Mouse (Mus musculus) limb, embryonic 10.5 days (tissue): Measurements from ENCODE around the gene Tcp1. TPM values are rescaled to one million over a fixed set of nuclear protein-coding genes. Genes with fewer than 3 reads are reported as not detected.

ENCODE experiments used
- DNase-seq: peaks from one replicate; pipeline ENCODE4 v3.0.0-alpha.2; 2017; ENCODE audit warnings: low spot score
- H3K27ac ChIP-seq: fragments of 300-500 bp; sonication (generic); 2 replicates; pipeline ENCODE4 v1.5.1; 2016; ENCODE audit warnings: mild to moderate bottlenecking
- H3K27me3 ChIP-seq: fragments of 300-500 bp; sonication (generic); 2 replicates; pipeline ENCODE4 v1.6.1; 2016; ENCODE audit warnings: low read depth, mild to moderate bottlenecking; ENCODE audit not compliant: poor library complexity, severe bottlenecking
- H3K36me3 ChIP-seq: fragments of 300-500 bp; sonication (generic); 2 replicates; pipeline ENCODE4 v1.6.1; 2016; ENCODE audit warnings: mild to moderate bottlenecking, moderate library complexity
- H3K4me1 ChIP-seq: fragments of 300-500 bp; sonication (generic); 2 replicates; pipeline ENCODE4 v1.6.1; 2016
- H3K4me3 ChIP-seq: fragments of 300-500 bp; sonication (generic); 2 replicates; pipeline ENCODE4 v1.5.1; 2016; ENCODE audit warnings: mild to moderate bottlenecking, moderate library complexity
- H3K9me3 ChIP-seq: fragments of 300-500 bp; sonication (generic); replicated peaks from 2 replicates; pipeline ENCODE4 v1.6.1; 2016; ENCODE audit warnings: mild to moderate bottlenecking
- WGBS: fragments of 180-500 bp; shearing (Covaris S2); methylation state at CpG from one replicate; pipeline ENCODE4 v1.1.7; 2016; 5-methylcytosine and 5-hydroxymethylcytosine counted together
- polyA plus RNA-seq: library from polyadenylated mRNA; unstranded; fragments of >200 nt; fragmentation: Nextera tagmentation; extraction: Ambion mirVana; gene quantifications from 2 replicates; pipeline ENCODE4 v1.2.1, GENCODE M21; 2016

The Tcp1 gene
- 538 and 581 TPM in 2 replicates for polyA plus RNA-seq

GRCm38 (mm10) chr17:12915488-12915880, at the start of gene Tcp1:
Gene Tcp1, plus strand, starts transcription at chr17:12915701.
- Histone ChIP-seq H3K4me1 (peaks cover 2% of the 10 kb centered on the region; the same call in 1 of the 2 replicates), H3K27me3 (no peaks in the 10 kb centered on the region), H3K9me3 (no peaks in the 10 kb centered on the region), H3K27ac (peak within 1 kb of the TSS; percentile 97), H3K36me3 (peaks cover 69% of the 10 kb centered on the region), H3K4me3 (peak within 1 kb of the TSS; percentile 96)
- 1% methylated on average over 18 of the region's 18 CpGs for WGBS
- DNase-seq: no peak

DNA sequence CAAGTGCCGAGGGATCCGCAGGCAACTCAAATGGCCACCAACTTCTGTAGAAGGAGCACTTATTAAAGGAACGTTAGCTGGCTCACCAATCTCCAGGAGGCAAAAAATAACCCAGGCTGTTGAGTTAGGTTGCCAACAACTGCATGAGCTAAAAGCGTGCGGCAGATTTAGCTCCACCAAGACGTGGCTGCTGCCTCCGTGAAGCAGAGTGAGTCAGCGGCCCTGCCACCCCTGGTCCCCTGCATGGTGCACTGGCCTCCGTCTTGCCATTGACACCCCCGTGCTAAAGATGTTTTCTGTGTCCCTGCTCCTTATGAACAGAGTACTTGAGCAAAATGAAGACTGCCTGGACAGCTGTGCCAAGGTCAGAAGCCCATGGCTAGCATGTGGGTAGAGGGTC, 48.6 kb upstream of the Tcp1 start:
- WGBS: 87% methylated on average over 10 of the region's 10 CpGs
- H3K4me3 ChIP-seq: no peak overlapping the region
- DNase-seq: no peak
- H3K27ac ChIP-seq: no peak overlapping the region
- H3K9me3 ChIP-seq: no peaks in the 10 kb centered on the region
- 0 out of 2 replicates have a peak, but pooled peaks cover 3% of the 10 kb centered on the region for H3K27me3 ChIP-seq
- H3K36me3 ChIP-seq: no peaks in the 10 kb centered on the region
- peaks cover 36% of the 10 kb centered on the region for H3K4me1 ChIP-seq

DNA sequence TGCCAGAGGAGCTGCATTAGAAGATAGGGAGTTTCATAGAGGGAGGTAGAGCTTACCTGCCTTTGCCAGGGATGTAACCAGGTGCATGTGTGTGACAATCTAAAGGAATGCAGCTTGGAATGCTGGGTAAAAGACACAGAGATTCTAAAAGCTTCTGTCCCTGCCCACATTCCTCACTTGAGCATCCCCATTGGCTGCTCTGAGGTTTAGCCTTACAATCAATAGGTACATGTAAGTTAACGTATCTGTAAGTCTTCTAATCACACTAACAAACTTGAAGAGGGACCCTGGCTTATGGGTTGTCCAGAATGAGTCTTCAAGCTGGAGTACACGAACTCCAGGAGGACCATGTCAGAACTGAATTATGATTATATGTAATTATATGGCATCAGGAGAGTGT, 47.5 kb upstream of the Tcp1 start, which contains the start of gene Mas1:
Mas1 (minus strand) TSS at position 101 of the 400 bp plus-strand sequence.
- Histone ChIP-seq H3K9me3 (no peaks in the 10 kb centered on the region), H3K27ac (peak within 1 kb of the TSS; percentile 50; the same call in 1 of the 2 replicates), H3K4me1 (peaks cover 48% of the 10 kb centered on the region), H3K27me3 (0 out of 2 replicates have a peak, but pooled peaks cover 3% of the 10 kb centered on the region), H3K36me3 (no peaks in the 10 kb centered on the region), H3K4me3 (no peak within 1 kb of the TSS)
- 54% methylated on average over 2 of the region's 2 CpGs for WGBS
- no peak for DNase-seq

- no peak for DNase-seq
- no peak overlapping the region for H3K4me3 ChIP-seq
- H3K27me3 ChIP-seq: 0 out of 2 replicates have a peak, but pooled peaks cover 3% of the 10 kb centered on the region
- no peaks in the 10 kb centered on the region for H3K9me3 ChIP-seq
- H3K36me3 ChIP-seq: no peaks in the 10 kb centered on the region
- H3K4me1 ChIP-seq: peaks cover 53% of the 10 kb centered on the region
- 23% methylated on average over 4 of the region's 4 CpGs for WGBS
- peak overlapping the region; percentile 50; the same call in 1 of the 2 replicates for H3K27ac ChIP-seq
Measured at GRCm38 (mm10) chr17:12868640-12869039, 46.9 kb upstream of the Tcp1 start.

DNA sequence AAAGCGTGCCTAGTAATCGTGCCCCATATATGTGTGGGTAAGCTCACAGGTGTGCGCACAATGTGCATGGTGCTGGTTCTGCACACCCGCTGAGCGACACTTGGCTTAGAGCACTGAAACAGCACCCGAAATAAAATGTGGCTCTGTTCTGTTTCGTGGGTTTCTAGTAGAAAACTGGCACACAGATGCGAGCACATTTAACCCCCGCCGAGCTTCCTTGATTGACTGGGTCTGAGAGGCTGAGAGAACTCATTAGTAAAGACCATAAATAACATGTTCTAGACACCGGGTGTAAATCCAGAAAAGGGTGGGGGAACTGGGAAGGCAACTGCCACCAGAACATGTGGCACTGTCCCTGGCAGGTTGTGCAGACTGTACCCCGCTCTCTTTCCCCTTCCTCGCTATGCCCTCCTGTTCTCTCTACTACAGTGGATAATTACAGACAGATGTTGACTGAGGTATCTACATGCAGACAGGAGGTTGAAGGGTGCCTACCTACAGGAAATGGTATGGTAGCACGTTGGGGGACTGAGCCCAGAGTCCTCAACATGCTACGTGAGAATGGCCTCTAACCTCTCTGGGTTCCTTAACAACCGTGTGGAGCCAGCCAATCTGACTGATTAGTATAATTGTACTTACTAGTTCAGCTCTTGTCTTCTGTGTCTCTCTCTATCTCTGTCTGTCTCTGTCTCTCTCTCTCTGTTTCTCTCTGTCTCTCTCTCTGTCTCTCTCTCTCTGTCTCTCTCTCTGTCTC, 43.0 kb upstream of the Tcp1 start:
- 51% methylated on average over 16 of the region's 16 CpGs for WGBS
- Histone ChIP-seq H3K9me3 (no peaks in the 10 kb centered on the region), H3K36me3 (no peaks in the 10 kb centered on the region), H3K4me3 (peak overlapping the region; percentile 8; the same call in 1 of the 2 replicates), H3K27me3 (0 out of 2 replicates have a peak, but pooled peaks cover 8% of the 10 kb centered on the region), H3K4me1 (peaks cover 53% of the 10 kb centered on the region), H3K27ac (peak overlapping the region; percentile 32; the same call in 1 of the 2 replicates)
- DNase-seq: peak; percentile 52

- Histone ChIP-seq H3K27me3 (0 out of 2 replicates have a peak, but pooled peaks cover 8% of the 10 kb centered on the region), H3K9me3 (no peaks in the 10 kb centered on the region), H3K27ac (no peak within 1 kb of the TSS), H3K36me3 (no peaks in the 10 kb centered on the region), H3K4me1 (peaks cover 26% of the 10 kb centered on the region), H3K4me3 (no peak within 1 kb of the TSS)
- 79% methylated on average over 5 of the region's 5 CpGs for WGBS
- no peak for DNase-seq
Measured at GRCm38 (mm10) chr17:12875734-12876133, 39.8 kb upstream of the Tcp1 start, which contains the start of gene Mrgprh. Gene Mrgprh, plus strand, starts transcription at chr17:12876034.

DNA sequence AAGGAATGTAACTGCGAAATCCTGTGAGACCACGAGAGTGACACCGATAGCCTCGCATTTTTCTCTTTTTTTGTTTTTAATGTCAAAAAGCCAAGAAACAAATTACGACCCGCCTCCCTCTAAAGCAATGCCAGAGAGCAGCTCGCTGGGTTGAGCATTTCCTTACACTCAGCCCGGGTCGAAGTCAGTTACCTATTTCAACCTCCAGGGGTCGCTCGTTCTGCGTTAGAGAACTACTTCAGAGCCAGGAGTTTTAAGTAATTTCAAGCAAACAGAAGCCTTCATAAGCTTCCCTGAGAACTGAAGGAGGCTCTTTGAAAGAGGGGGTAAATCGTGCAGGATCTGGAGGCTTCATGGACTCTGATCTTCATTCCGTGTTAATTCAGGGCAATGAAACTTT, 35.3 kb upstream of the Tcp1 start:
- WGBS: 7% methylated on average over 14 of the region's 14 CpGs
- 0 out of 2 replicates have a peak overlapping the region, but pooled peaks have one; percentile 9 for H3K4me3 ChIP-seq
- H3K9me3 ChIP-seq: no peaks in the 10 kb centered on the region
- no peaks in the 10 kb centered on the region for H3K36me3 ChIP-seq
- H3K27me3 ChIP-seq: 0 out of 2 replicates have a peak, but pooled peaks cover 4% of the 10 kb centered on the region
- H3K27ac ChIP-seq: no peak overlapping the region
- peak; percentile 81 for DNase-seq
- no peaks in the 10 kb centered on the region for H3K4me1 ChIP-seq

DNA sequence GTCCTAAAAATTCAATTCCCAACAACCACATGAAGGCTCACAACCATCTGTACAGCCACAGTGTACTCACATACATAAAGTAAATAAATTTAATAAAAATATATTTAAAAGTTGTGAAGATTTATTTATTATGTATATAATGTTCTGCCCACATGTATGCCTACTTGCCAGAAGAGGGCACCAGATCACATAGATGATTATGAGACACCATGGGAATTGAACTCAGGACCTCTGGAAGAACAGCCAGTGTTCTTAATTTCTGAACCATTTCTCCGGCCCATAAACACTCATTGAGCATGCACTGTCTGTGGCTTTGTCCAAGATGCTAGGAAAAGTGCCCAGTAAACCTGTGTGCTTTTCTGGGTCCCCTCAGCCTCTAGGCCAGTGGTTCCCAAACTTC, 34.3 kb upstream of the Tcp1 start:
- WGBS: 94% methylated on average over 1 of the region's 1 CpGs
- no peak overlapping the region for H3K27ac ChIP-seq

DNA sequence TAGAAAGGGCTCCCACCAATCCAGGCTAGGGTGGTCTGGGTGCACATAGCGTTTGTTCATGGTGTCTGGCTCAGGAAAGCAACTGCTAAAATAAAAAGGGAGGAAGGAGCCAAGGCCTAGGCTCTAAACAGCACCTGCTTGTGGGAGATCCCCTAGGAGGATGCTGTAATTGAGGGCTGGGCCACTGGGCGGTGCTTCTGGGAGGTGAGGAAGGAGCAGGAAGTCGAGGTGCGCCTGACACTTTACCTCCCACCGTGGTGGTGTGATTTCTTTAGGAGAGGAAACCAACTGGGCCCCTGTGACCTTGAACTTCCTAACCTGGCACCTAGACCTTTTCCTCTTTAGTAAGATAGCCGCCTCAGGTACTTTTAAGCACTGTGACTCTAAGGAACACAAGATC, 28.9 kb upstream of the Tcp1 start:
- WGBS: 23% methylated on average over 6 of the region's 6 CpGs
- H3K27me3 ChIP-seq: no peaks in the 10 kb centered on the region
- no peaks in the 10 kb centered on the region for H3K9me3 ChIP-seq
- H3K4me1 ChIP-seq: no peaks in the 10 kb centered on the region
- H3K36me3 ChIP-seq: peaks cover 26% of the 10 kb centered on the region
- DNase-seq: no peak
- no peak overlapping the region for H3K27ac ChIP-seq
- H3K4me3 ChIP-seq: no peak overlapping the region

More for the DNA sequence above, 34.3 kb upstream of the Tcp1 start:
- no peaks in the 10 kb centered on the region for H3K4me1 ChIP-seq
- H3K4me3 ChIP-seq: no peak overlapping the region
- DNase-seq: no peak
- H3K36me3 ChIP-seq: no peaks in the 10 kb centered on the region
- no peaks in the 10 kb centered on the region for H3K9me3 ChIP-seq
- H3K27me3 ChIP-seq: 0 out of 2 replicates have a peak, but pooled peaks cover 4% of the 10 kb centered on the region

GRCm38 (mm10) chr17:12887021-12887775, 28.3 kb upstream of the Tcp1 start:
- Histone ChIP-seq H3K27ac (no peak overlapping the region), H3K4me3 (no peak overlapping the region), H3K9me3 (no peaks in the 10 kb centered on the region), H3K27me3 (no peaks in the 10 kb centered on the region), H3K36me3 (peaks cover 26% of the 10 kb centered on the region), H3K4me1 (no peaks in the 10 kb centered on the region)
- DNase-seq: no peak
- 79% methylated on average over 15 of the region's 15 CpGs for WGBS

DNA sequence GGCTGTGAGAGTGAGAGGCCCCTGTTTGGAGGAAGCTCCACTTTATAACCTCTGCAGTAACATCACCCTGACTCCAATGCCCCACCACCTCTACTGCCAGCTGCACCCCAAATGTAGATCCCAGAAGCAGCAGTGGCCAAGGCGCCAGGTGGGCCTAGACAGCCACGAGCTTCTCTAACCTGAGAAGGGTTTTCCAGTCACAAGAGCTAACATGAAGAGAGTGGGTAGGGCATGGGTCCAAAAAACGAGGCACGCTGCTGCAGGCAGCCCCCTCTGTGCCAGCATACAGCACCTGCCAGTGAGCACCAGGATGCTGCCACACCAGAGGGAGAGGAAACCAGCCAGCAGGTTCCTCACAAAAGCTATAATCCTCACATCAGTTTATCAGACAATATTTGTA, 24.4 kb upstream of the Tcp1 start:
- no peaks in the 10 kb centered on the region for H3K27me3 ChIP-seq
- no peaks in the 10 kb centered on the region for H3K4me1 ChIP-seq
- no peaks in the 10 kb centered on the region for H3K9me3 ChIP-seq
- no peak overlapping the region for H3K4me3 ChIP-seq
- no peak overlapping the region for H3K27ac ChIP-seq
- 95% methylated on average over 4 of the region's 4 CpGs for WGBS
- no peak for DNase-seq
- H3K36me3 ChIP-seq: peaks cover 38% of the 10 kb centered on the region

DNA sequence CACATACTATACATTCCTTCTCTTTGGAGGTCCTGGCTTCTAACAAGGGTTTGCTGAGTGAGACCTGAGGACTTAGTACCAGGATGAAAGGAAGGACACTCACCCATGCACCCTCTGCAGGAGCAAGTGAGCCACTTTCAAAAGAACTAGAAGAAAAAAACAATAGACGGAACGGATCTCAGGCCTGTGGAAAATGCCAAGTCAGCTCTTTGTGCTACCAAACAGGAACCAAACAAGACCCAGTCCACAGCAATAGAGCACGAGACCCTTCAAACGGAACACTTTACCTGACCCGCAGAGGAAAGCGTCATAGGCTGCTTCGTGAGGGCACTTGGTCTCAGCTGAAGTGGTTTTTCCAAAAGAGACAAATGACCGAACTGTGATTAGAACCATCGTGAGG, 23.5 kb upstream of the Tcp1 start:
- DNase-seq: no peak

DNA sequence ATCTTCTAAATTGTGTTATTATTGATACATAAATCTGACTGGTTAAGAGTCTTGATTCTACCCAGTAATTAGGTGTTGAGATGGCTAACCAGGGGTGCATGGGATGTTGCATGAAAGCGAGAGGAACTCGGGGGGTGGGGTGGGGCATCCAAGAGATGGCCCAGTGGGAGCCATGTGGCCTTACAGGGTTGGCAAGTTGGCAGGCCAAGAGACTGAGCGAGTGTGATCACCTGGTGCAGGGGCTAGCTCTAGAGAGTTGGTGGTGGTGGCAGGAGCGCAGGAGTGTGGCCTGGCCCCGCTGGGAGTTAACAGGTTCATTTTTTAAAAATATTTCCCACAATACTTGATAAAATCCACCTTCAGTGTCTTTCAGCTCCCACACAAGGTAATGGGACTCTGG, 17.8 kb upstream of the Tcp1 start:
- H3K27ac ChIP-seq: peak overlapping the region; percentile 31
- no peak for DNase-seq
- H3K36me3 ChIP-seq: peaks cover 52% of the 10 kb centered on the region

More for the DNA sequence above, 23.5 kb upstream of the Tcp1 start:
- no peaks in the 10 kb centered on the region for H3K4me1 ChIP-seq
- no peak overlapping the region for H3K4me3 ChIP-seq
- no peak overlapping the region for H3K27ac ChIP-seq
- WGBS: 96% methylated on average over 9 of the region's 9 CpGs
- H3K36me3 ChIP-seq: peaks cover 45% of the 10 kb centered on the region
- H3K9me3 ChIP-seq: no peaks in the 10 kb centered on the region
- no peaks in the 10 kb centered on the region for H3K27me3 ChIP-seq

More for the DNA sequence above, 17.8 kb upstream of the Tcp1 start:
- H3K4me3 ChIP-seq: no peak overlapping the region
- H3K9me3 ChIP-seq: no peaks in the 10 kb centered on the region
- WGBS: 87% methylated on average over 5 of the region's 5 CpGs
- peaks cover 5% of the 10 kb centered on the region; the same call in 1 of the 2 replicates for H3K4me1 ChIP-seq
- H3K27me3 ChIP-seq: no peaks in the 10 kb centered on the region
